25 mouse cellular contexts compared by ENCODE assay signal in genomic region chr5:122687391-122687790, GRCm38 (mm10). TPM values are rescaled to one million over a fixed set of nuclear protein-coding genes. Genes with fewer than 3 reads are reported as not detected.
DNase-seq lines count a peak whose midpoint lies in the region; ATAC-seq and TF ChIP-seq lines count a peak whose summit lies in the region.
"Had no signal": no experiment of that assay in that cellular context is flagged by ENCODE, and none has a peak within 500 bp of the region (broad histone marks: within the 10 kb centered on the region; RNA-seq: fewer than 3 reads in every experiment).

No protein-coding gene starts in this region.

- H3K9me3 ChIP-seq in limb, embryonic 14.5 days (ENCODE audit: control insufficient read depth, low read length): no peaks in the 10 kb centered on the region
- H3K9me3 ChIP-seq in limb, embryonic 10.5 days (replicated peaks): no peaks in the 10 kb centered on the region
- no peaks in the 10 kb centered on the region for H3K9me3 ChIP-seq in lung, embryonic 16.5 days (ENCODE audit: control insufficient read depth, low read length)
- H3K9me3 ChIP-seq in limb, embryonic 15.5 days: no peaks in the 10 kb centered on the region
- H3K9me3 ChIP-seq: embryonic facial prominence, embryonic 12.5 days; embryonic facial prominence, embryonic 15.5 days; forebrain, embryonic 10.5 days; forebrain, embryonic 12.5 days had no signal

- no peak overlapping the region for H3K4me2 ChIP-seq in limb, embryonic 14.5 days (replicated peaks; ENCODE audit: low read depth, low read length, severe bottlenecking)
- no peak overlapping the region for H3K4me2 ChIP-seq in lung, embryonic 16.5 days (ENCODE audit: low read depth, low read length)
- H3K4me2 ChIP-seq in limb, embryonic 15.5 days: no peak overlapping the region
- H3K4me2 ChIP-seq: embryonic facial prominence, embryonic 12.5 days; embryonic facial prominence, embryonic 15.5 days; forebrain, embryonic 12.5 days had no signal

- no peaks in the 10 kb centered on the region for H3K27me3 ChIP-seq in limb, embryonic 14.5 days (ENCODE audit: control insufficient read depth, insufficient read depth, low read length)
- no peaks in the 10 kb centered on the region for H3K27me3 ChIP-seq in limb, embryonic 10.5 days (ENCODE audit: low read depth, poor library complexity, severe bottlenecking)
- no peaks in the 10 kb centered on the region for H3K27me3 ChIP-seq in lung, embryonic 16.5 days (ENCODE audit: control insufficient read depth, insufficient read depth, low read depth, low read length)
- H3K27me3 ChIP-seq in limb, embryonic 15.5 days: no peaks in the 10 kb centered on the region
- no peaks in the 10 kb centered on the region for H3K27me3 ChIP-seq in thymus, adult 2 months (ENCODE audit: control insufficient read depth, insufficient read depth, low read length)
- H3K27me3 ChIP-seq: embryonic facial prominence, embryonic 12.5 days; embryonic facial prominence, embryonic 15.5 days; forebrain, embryonic 12.5 days had no signal

- H3K4me3 ChIP-seq in limb, embryonic 14.5 days (replicated peaks; ENCODE audit: low read length): no peak overlapping the region
- no peak overlapping the region for H3K4me3 ChIP-seq in limb, embryonic 10.5 days
- no peak overlapping the region for H3K4me3 ChIP-seq in lung, embryonic 16.5 days (ENCODE audit: low read length)
- H3K4me3 ChIP-seq in limb, embryonic 15.5 days: no peak overlapping the region
- H3K4me3 ChIP-seq in thymus, adult 2 months (ENCODE audit: control insufficient read depth, insufficient read depth, low read length): no peak overlapping the region
- H3K4me3 ChIP-seq: embryonic facial prominence, embryonic 12.5 days; embryonic facial prominence, embryonic 15.5 days; erythroblast, embryonic 14.5 days; forebrain, embryonic 10.5 days; forebrain, embryonic 12.5 days had no signal

- TF ChIP-seq CTCF in thymus, adult 2 months (IDR thresholded peaks at IDR 0.05; ENCODE audit: borderline replicate concordance, control insufficient read depth, extremely low read depth, insufficient read depth, low read length, poor library complexity): no peak

- peak; percentile 52 for DNase-seq in heart, adult 11 months
- DNase-seq in heart, postnatal 10 days: no peak
- DNase-seq in limb, embryonic 14.5 days (ENCODE audit: low spot score): peak; percentile 60
- DNase-seq in limb, embryonic 10.5 days (ENCODE audit: low spot score): no peak
- no peak for DNase-seq in lung, postnatal 25 days (ENCODE audit: low spot score)
- no peak for DNase-seq in thymus, adult 2 months
- DNase-seq: adrenal gland, adult 2 months; adrenal gland, postnatal 10 days; adrenal gland, postnatal 25 days; cerebellum, adult 11 months; cerebellum, adult 18-20 months; cerebellum, adult 8-10 months; cerebellum, adult 9-11 months; cerebellum, postnatal 14 days; cerebellum, postnatal 36 days; embryo, embryonic 11 days had no signal

- ATAC-seq in limb, embryonic 14.5 days (ENCODE audit: low FRiP score, low read depth): no peak
- peak; percentile 26; the same call in 1 of the 2 replicates for ATAC-seq in lung, embryonic 16.5 days (ENCODE audit: low read depth)
- ATAC-seq in limb, embryonic 15.5 days (ENCODE audit: insufficient number of reproducible peaks, low FRiP score, low TSS enrichment, low read depth): no peak
- ATAC-seq: forebrain, embryonic 14.5 days; forebrain, embryonic 16.5 days had no signal

- H3K36me3 ChIP-seq in limb, embryonic 14.5 days (ENCODE audit: control insufficient read depth, insufficient read depth, low read length): no peaks in the 10 kb centered on the region
- H3K36me3 ChIP-seq in limb, embryonic 10.5 days: no peaks in the 10 kb centered on the region
- no peaks in the 10 kb centered on the region for H3K36me3 ChIP-seq in lung, embryonic 16.5 days (ENCODE audit: control insufficient read depth, insufficient read depth, low read length)
- H3K36me3 ChIP-seq in limb, embryonic 15.5 days: no peaks in the 10 kb centered on the region
- H3K36me3 ChIP-seq in thymus, adult 2 months (ENCODE audit: control insufficient read depth, insufficient read depth, low read length): no peaks in the 10 kb centered on the region
- H3K36me3 ChIP-seq: embryonic facial prominence, embryonic 12.5 days; embryonic facial prominence, embryonic 15.5 days; forebrain, embryonic 10.5 days; forebrain, embryonic 12.5 days had no signal

- H3K9ac ChIP-seq in limb, embryonic 14.5 days (ENCODE audit: low read depth, low read length, severe bottlenecking): no peak overlapping the region
- no peak overlapping the region for H3K9ac ChIP-seq in lung, embryonic 16.5 days (ENCODE audit: low read length)
- H3K9ac ChIP-seq in limb, embryonic 15.5 days: no peak overlapping the region
- H3K9ac ChIP-seq: embryonic facial prominence, embryonic 12.5 days; embryonic facial prominence, embryonic 15.5 days; forebrain, embryonic 12.5 days had no signal

- no peaks in the 10 kb centered on the region for H3K4me1 ChIP-seq in limb, embryonic 14.5 days (ENCODE audit: control insufficient read depth, insufficient read depth, low read length)
- no peaks in the 10 kb centered on the region for H3K4me1 ChIP-seq in limb, embryonic 10.5 days
- H3K4me1 ChIP-seq in lung, embryonic 16.5 days (replicated peaks; ENCODE audit: control insufficient read depth, insufficient read depth, low read length): no peaks in the 10 kb centered on the region
- no peaks in the 10 kb centered on the region for H3K4me1 ChIP-seq in limb, embryonic 15.5 days
- H3K4me1 ChIP-seq in thymus, adult 2 months (replicated peaks; ENCODE audit: control insufficient read depth, insufficient read depth, low read length): no peaks in the 10 kb centered on the region; the same call in 1 of the 2 replicates
- H3K4me1 ChIP-seq: embryonic facial prominence, embryonic 12.5 days; forebrain, embryonic 12.5 days had no signal

- intact Hi-C loops in heart, postnatal 10 days (cut with DNase I): no loop called here

- no peak overlapping the region for H3K27ac ChIP-seq in limb, embryonic 14.5 days (replicated peaks; ENCODE audit: low read depth, low read length)
- no peak overlapping the region for H3K27ac ChIP-seq in limb, embryonic 10.5 days
- H3K27ac ChIP-seq in lung, embryonic 16.5 days (ENCODE audit: low read length): no peak overlapping the region
- peak overlapping the region; percentile 65 for H3K27ac ChIP-seq in limb, embryonic 15.5 days
- H3K27ac ChIP-seq in thymus, adult 2 months (ENCODE audit: control insufficient read depth, insufficient read depth, low read length): no peak overlapping the region
- H3K27ac ChIP-seq: embryonic facial prominence, embryonic 12.5 days; forebrain, embryonic 10.5 days; forebrain, embryonic 12.5 days had no signal

- WGBS in limb, embryonic 14.5 days: 67% methylated on average over 4 of the region's 4 CpGs
- WGBS in limb, embryonic 10.5 days: 92% methylated on average over 4 of the region's 4 CpGs
- 64% methylated on average over 4 of the region's 4 CpGs for whole genome bisulfite sequencing in lung, embryonic 16.5 days
- 52% methylated on average over 4 of the region's 4 CpGs for WGBS in limb, embryonic 15.5 days
- WGBS in thymus, adult 2 months: 93% methylated on average over 4 of the region's 4 CpGs

- no peak for TF ChIP-seq POLR2A in limb, embryonic 14.5 days (IDR thresholded peaks at IDR 0.05; ENCODE audit: borderline replicate concordance, extremely low read depth, insufficient read depth, insufficient read length)
- TF ChIP-seq POLR2A in thymus, adult 2 months (IDR thresholded peaks at IDR 0.05; ENCODE audit: control insufficient read depth, extremely low read depth, insufficient read depth, low read length, poor library complexity): no peak

RNA-seq across cellular contexts. Expression of gene P2rx4, which starts 20.0 kb away (rescaled TPM):
- 10 to 100 TPM; 17.3 to 17.6 TPM for total RNA-seq in heart, postnatal 10 days (2021)
- polyA plus RNA-seq in limb, embryonic 14.5 days (2012; rRNA removed): 18.2 and 19.9 TPM in 2 replicates
- polyA plus RNA-seq in limb, embryonic 14.5 days (2014; fragmentation: Nextera tagmentation; extraction: Ambion mirVana): 21.0 and 22.4 TPM in 2 replicates
- 3.5 and 4.1 TPM in 2 replicates for polyA plus RNA-seq in limb, embryonic 10.5 days (2016; fragmentation: Nextera tagmentation; extraction: Ambion mirVana)
- 19.6 and 22.7 TPM in 2 replicates for polyA plus RNA-seq in lung, embryonic 16.5 days (2015; fragmentation: Nextera tagmentation; extraction: Ambion mirVana)
- polyA plus RNA-seq in limb, embryonic 15.5 days (2015; fragmentation: Nextera tagmentation; extraction: Ambion mirVana): 23.1 and 27.8 TPM in 2 replicates
- 41.0 and 51.4 TPM in 2 replicates for polyA plus RNA-seq in thymus, adult 2 months (2012; rRNA removed)

RNA-seq across cellular contexts. Expression of gene P2rx7, which starts 43.7 kb away (rescaled TPM):
- 1 to 10 TPM; 3.5 to 5.2 TPM for total RNA-seq in heart, postnatal 10 days (2021)
- 2.9 and 3.6 TPM in 2 replicates for polyA plus RNA-seq in limb, embryonic 14.5 days (2012; rRNA removed)
- 1.6 and 1.7 TPM in 2 replicates for polyA plus RNA-seq in limb, embryonic 14.5 days (2014; fragmentation: Nextera tagmentation; extraction: Ambion mirVana)
- polyA plus RNA-seq in limb, embryonic 10.5 days (2016; fragmentation: Nextera tagmentation; extraction: Ambion mirVana): 0.08 TPM in 1 of 2 replicates, not detected in the other
- 4.2 TPM in 2 replicates for polyA plus RNA-seq in lung, embryonic 16.5 days (2015; fragmentation: Nextera tagmentation; extraction: Ambion mirVana)
- 2.2 and 2.3 TPM in 2 replicates for polyA plus RNA-seq in limb, embryonic 15.5 days (2015; fragmentation: Nextera tagmentation; extraction: Ambion mirVana)
- 12.9 and 18.5 TPM in 2 replicates for polyA plus RNA-seq in thymus, adult 2 months (2012; rRNA removed)
- polyA plus RNA-seq: erythroblast, embryonic 14.5 days had no signal

Comparison
In these comparisons a context has a peak if more than half of its experiments do, and no peak if none do; other contexts are left out.
1. DNase-seq: peak in heart, adult 11 months (single experiment) and limb, embryonic 14.5 days (single experiment); none in heart, postnatal 10 days (0 of 2), limb, embryonic 10.5 days (single experiment), lung, postnatal 25 days (single experiment) and thymus, adult 2 months (single experiment).